Mouse (Mus musculus): ENCODE measurements at regions not wholly inside any gene's neighbourhood (a gene's known extent, or its start where the extent isn't known, plus 50 kb on each side); places are given as distances from the start of the nearest gene placed in this dataset.

GRCm38 (mm10) chr15:42965314-42965713, 2831.1 kb downstream of the 9330182O14Rik start:
- no peak for TF ChIP-seq CTCF (IDR thresholded peaks at IDR 0.05; ENCODE audit: low read depth)
- no peak for TF ChIP-seq EP300 (IDR thresholded peaks at IDR 0.05; ENCODE audit: low read depth)
- Histone ChIP-seq H3K9me3 (ENCODE audit: control insufficient read depth, low read length) (no peaks in the 10 kb centered on the region), H3K4me2 (ENCODE audit: low read depth) (no peak overlapping the region), H3K27ac (no peak overlapping the region), H3K4me1 (replicated peaks; ENCODE audit: control insufficient read depth in 2 of 2, insufficient read depth in 2 of 2, low read length in 1 of 2) (no peaks in the 10 kb centered on the region), H3K4me3 (ENCODE audit: insufficient read depth in 1 of 2, low read depth in 2 of 2, low read length in 2 of 2) (no peak overlapping the region), H3K9ac (replicated peaks) (no peak overlapping the region), H3K27me3 (ENCODE audit: control insufficient read depth, insufficient read depth, low read length) (no peaks in the 10 kb centered on the region), H3K36me3 (replicated peaks; ENCODE audit: control insufficient read depth, insufficient read depth, low read depth) (no peaks in the 10 kb centered on the region)
- ATAC-seq (ENCODE audit: insufficient read depth) (no peak), DNase-seq (ENCODE audit: low read depth in 3 of 3, low spot score in 3 of 3) (no peak)
- WGBS (ENCODE audit: insufficient replicate concordance): 36% methylated on average over 3 of the region's 3 CpGs
